Mouse (Mus musculus) urinary bladder, postnatal 36 days (tissue): Measurements from ENCODE around the gene Pde4d.

Experiments used
- DNase-seq, 2 experiments: peaks; one replicate each; pipeline ENCODE4 v3.0.0; 2022; ENCODE audit warnings: low spot score in 2 of 2, mixed read lengths in 1 of 2

Gene Pde4d

DNA sequence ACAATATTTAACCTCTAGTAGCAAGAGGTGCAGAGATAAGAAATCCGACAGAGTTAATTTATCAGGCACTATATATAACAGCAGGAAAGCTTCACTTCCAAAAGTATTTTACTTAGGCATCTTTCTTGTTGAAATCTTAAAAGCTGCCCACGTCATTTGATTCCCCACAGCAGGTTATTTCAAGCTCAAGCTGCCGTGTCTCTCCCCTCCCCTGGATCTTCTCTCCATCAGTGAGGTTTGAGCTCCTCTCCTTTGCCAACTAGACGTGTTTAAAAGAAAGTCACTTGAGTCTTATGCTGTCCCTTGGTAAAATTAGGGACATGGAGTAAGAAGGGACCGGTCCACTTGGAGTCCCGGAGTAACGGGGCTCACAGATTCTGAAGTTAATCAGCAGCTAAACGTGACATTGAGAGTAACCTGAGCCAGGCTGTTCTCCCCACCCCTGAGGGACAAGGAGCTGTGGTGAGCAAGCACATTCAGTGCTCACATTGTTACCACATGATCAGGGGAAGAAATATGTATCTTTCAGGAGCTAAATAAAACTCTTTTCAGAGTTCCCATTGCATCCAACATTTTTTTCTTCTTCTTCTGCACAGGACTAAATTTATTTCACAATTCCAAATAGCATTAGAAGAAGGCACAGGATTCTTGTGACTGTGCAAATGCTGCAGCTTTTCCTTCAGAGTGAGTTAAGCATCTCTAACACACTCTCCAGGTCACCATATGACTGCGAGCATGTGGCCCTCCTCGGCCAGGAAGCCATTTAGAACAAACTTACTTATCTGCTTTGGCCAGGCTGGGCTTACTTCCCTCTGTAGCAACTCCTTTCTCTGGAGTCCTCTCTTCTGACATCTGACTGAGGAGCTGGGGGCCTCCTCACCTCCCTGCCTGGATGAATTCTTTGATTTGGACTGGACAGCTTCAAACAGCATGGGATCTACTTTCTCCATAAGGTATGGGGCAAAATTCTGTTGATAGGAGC lies at the start of gene Pde4d:
TSS of gene Pde4d (plus strand) at position 833 of the 982 bp plus-strand sequence.
- DNase-seq, result no peak

DNA sequence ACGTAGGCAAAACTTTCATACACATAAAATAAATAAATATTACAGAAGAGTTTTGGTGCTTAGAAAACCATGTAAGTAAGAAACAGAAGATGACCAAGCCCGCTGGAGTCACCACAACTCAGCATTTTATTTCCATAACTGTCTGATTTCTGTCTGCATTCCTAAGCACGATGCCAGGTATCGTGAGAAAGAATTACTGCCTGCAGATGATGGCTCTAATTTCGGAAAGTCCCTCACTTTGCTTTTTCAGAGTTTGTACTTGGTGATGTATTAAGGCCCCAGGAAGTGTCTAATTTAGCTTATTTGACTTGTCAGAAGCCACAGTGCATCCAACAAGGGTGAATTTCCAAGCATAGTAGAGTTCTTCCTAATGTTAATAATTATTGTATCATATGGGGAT lies 46.6 kb upstream of the Pde4d start:
- no peak for DNase-seq

DNA sequence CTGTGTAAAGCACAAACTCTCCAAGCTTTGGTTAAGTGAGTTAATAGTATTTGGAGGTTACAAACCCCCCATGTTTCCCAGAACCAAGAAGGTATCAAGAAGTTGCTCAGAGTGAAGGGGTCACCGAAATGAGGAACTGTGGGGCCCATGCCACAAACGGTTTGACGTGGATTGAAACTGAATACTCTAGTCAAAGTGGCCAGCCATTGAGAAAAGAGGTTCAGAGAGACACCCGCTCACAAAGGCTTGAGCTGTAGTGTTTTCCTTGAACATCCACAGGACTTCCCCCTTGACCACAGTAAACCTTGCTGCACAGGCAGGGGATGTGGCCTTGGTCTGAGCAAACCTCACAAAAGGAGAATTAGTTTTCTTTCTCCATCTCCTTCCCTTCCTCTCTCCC lies 45.4 kb upstream of the Pde4d start:
- DNase-seq, result no peak

DNA sequence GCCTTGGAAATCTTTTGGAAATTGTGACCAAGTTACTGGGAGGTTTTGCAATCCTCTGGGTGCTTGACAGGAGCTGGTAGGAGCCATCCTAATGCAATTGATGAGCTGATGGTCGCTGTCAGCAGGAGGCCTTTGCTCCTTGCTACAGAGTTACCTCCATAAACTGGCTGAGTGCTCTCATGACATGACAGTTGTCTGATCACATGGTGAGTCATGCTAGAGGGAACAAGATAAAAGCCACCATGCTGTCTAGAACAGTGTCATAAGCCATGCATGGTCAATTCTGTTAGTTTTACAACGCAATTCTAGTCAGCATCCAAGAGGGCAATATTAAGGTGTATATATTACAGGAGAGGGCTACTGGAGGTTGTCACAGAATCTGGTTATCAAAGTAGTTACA lies 34.3 kb upstream of the Pde4d start:
- DNase-seq, result no peak

DNA sequence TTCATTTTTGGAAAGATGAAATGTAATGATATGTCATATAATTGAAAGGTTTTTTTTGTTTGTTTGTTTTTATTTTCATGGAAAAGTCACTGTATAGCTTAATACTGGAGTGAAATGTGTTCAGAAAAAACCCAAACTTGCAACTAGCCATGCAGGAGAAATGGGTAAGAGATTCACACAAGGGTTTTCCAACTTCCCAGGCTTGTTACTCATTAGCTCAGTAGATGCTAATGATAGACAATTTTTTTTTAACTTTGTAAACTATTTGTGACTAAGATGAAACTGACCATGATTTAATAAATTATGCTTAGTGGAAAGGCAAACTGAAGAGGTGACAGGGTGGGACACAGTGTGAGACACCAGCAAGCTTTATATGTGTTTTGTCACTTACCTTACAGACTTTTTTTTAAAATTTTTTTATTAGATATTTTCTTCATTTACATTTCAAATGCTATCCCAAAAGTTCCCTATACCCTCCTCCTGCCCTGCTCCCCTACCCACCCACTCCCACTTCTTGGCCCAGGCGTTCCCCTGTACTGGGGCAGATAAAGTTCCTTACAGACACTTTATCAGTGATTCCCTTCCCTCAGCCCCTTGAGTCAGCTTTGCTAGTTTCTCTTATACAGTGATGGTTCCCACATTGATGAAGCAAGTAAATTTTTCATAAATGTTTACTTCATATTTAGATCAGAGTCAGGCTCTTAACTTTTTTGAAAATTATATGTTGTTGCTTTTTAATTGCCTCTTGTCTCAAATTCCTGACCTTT lies 30.8 kb upstream of the Pde4d start:
- DNase-seq, result no peak

DNA sequence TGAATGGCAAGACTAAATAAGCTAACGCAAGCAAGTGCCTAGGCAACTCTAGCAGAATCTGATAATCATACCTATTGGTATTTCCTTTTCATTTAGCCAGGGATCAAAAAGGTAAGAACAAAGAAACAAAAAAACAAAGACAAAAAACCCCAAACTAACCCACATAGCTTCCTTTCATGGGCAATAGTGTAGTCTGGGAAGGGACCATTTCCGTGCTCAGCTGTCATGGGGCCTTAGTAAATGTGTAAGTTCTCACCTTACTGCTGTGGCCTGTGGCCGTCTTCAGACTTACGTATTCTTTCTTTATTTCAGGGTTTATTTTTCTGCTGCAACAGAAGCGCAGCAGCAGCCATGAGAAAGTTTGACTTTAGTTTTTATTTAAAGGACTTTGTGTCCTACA lies 23.4 kb upstream of the Pde4d start:
- DNase-seq, result no peak

DNA sequence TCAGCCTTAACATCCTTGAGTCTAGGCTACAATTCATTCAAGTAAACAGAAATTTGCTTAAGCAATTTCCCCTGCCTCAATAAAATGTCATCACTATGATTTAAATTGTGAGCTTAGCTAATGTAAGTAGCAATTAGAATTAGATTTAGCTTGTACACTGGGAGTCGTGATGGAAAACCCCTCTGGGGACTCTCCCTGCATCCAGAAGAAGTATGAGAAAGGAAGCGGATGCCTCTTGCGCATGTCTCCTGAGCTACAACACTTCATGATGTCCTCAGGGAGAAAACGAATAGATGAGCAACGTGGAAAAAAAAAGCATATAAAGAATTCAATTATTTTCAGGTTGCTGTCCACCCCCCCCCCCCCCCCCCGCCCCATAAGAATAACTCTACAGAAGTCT lies 20.9 kb upstream of the Pde4d start:
- no peak for DNase-seq

DNA sequence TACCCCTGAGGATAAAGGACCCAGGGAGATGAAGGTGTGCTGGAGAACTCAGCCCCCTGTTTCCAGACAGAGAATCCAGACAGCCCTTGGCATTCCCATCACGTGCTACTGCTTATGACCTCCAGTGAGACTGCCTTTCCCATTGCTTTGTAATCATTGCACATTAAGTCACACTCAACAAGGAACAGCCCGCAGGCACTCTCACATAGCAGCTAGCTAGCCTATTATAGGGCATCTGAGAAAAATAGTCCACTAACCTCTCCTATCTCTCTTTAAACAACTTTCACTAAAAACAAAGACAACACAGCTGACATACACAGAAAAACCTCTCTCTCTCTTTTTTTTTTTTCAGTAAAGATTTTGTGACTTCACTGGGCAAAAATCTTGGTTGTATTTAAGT lies 20.1 kb upstream of the Pde4d start:
- no peak for DNase-seq

DNA sequence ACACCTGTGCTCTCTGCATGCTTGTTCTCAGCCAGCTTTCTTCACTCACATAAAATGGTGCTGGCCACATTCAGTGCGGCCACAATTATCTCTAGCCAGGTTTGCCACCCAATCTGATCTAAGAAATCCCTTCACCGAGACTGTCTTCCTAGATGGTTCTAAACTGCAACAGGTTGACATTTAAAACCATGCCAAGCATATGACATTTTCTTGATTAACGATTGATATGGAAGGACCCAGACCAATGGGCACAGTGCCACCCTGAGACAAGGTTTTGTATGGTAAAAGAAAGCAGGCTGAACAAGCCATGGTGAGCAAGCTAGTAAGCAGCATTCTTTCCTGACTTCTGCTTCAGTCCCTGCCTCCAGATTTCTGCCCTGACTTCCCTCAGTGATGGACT lies 18.0 kb upstream of the Pde4d start:
- DNase-seq, result no peak

DNA sequence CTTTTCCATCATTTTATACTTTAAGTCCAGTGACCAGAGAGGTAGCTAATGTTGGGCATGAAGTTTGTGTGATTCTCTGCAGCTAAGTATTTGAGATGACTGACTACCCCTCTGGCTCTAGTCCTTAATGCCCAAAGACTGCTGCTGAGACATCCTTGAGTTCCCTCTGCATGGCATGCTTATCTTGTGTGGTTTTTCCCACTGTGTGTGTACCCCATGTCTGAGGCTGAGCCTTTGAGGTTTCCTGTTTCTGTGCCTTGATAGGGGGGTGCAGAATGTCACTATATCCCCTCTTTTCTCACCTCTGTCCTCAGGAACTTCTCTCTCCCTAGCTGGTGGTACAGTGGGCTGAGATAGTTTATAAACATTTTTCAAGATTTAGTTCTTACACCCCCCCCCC lies 14.1 kb upstream of the Pde4d start:
- no peak for DNase-seq

DNA sequence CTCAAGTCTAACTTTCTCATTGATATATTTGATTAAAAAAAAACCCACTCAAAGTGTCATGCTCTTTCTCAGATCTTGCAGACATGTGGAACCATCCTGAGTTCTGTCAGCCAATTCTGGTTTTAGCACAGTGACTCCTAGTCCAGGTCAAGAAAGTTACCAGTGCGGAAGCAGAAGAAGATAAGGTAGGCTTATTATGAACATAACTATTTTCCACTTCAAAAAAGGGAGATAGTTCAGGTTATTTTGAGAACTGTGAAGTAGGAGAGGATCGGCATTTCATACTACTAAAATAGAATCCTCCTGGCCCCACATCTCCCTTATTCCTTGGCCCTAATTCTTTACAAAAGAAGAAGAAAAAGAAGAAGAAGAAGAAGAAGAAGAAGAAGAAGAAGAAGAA lies 12.3 kb upstream of the Pde4d start:
- no peak for DNase-seq

DNA sequence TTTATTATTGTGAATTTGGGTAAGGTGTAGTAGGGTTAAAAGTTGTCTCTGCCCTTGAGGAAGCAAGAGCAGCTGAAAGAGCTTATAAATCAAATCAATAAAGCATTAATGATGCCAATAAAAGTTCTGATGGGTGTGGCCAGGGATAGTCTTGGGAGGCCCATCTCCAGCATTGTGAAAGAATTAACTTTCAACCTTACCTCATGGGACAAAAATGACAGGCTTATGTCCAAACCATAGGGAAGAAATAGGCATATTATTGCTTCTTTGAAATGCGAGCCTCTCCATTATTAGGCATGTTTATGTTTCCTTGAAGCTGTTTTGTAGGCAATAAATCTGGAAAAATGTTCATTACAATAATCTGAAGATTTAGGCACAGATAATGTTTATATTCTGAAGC lies 10.7 kb upstream of the Pde4d start:
- no peak for DNase-seq

DNA sequence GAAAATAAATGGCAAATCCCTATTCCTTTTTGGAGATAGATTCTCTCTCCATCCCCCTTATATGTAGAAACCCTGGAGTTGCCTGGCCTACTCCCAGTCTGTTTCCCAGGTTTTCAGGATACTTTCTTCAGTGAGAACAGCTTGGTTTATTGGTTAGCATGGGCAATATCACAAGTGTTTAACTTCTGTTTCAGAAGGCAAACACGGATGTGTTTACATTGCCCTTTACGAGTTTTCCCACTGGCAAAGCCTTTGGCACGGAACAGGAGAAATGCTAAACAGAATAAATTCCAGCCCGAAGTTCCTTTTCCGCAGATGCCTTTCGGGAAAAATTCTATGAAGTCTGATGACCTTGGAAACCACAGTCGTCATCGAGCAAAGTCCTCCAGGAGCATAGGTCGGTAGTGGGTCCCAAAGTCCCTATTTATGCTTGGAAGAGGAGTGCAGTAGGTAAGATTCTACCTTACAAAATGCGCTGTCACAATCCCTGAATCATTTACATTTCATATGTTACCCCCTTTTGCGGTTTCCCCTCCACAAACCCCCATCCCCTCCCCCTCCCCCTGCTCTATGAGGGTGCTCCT lies 1.3 kb upstream of the Pde4d start:
- DNase-seq, result no peak

DNA sequence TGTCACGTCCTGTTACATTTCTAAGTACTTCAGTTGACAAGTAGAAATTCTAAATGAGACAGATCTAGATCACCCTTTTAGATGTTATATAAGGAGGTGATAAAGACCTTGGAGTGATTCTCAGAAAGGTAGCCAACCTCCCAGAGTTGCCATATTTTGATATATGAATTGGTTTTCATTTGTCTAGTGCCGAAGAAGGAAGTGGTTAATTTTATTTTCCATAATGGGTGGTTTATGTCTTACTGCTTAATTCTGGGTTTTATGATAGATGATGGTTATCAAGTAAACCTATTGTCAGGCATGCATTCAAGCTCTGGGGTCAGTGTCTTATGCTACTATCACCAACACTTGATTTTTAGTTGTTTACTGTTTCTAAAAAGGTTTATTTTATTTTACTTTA lies 1.4 kb downstream of the Pde4d start:
- DNase-seq, result no peak

DNA sequence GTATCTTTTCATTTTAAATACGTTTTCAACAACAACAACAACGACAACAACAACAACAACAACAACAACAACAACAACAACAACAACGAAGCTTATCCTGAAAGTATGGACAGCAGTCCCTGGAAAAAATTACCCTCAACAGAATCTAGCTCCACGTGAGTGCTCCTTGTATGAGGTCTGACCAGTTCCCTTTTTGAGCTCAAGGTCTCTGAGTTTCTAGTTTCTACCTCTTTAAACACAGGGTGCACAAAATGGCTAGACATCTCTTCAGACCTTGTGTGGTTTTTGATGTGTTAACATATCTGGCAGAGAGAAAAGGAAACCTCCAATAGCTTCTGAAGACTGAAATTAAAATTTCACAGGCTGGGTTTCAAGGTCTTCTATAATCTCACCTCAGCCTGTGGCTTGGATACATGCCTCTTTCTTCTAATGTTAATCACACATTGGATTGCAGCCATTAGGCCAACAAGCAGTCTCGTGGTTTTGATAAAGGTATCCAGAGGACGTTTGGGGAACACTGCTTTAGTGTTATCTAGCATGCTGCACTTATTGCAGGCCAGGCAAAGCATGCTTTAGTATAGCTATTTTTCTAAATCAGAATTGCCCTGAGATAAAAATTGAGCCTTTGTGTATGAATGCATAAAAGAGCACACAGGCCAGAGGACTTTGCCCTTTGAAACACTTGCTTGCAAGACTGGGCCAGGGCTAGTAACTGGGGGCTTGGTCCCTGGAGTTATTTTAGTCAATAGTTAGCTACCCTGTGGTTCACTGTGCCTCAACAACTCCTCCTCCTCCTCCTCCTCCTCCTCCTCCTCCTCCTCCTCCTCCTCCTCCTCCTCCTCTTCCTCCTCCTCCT lies 3.5 kb downstream of the Pde4d start:
- no peak for DNase-seq

DNA sequence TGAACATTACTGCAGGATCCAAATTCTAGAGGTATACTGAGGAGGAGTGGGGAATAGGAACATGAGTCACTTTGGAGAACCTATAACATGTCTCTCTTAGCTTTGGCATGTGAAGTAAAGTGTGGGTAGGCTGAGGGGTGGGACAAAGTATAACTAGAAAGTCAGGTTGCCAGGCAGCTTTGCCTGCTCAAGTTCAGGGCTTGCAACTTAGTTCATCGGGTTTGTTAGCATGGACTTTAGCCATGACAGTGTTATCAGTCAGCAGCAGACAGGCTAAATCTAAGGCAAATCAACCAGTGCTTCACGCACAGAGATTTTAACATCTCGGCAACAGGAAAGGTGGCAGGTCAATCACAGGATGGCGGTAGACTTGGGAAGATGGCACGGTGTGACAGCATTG lies 12.8 kb downstream of the Pde4d start:
- no peak for DNase-seq

DNA sequence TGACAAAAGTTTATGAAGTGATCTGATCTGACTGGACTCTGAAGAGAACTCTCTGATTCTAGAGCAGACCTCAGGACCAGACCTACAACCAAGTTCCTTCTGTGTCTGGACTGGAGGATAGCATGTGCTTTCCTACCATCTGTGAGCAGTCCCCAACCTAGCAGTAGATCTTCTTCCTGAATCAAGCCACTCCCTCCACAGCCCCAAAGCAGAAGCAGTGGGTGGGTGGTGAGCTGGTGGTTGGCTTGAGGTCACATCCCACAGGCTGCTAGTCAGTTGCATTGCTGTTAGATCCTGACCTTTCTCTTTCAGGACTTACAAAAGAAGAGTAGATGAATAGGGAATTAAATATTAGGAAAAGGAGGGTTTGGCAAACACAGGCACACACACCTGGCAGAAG lies 16.0 kb downstream of the Pde4d start:
- DNase-seq, result no peak

DNA sequence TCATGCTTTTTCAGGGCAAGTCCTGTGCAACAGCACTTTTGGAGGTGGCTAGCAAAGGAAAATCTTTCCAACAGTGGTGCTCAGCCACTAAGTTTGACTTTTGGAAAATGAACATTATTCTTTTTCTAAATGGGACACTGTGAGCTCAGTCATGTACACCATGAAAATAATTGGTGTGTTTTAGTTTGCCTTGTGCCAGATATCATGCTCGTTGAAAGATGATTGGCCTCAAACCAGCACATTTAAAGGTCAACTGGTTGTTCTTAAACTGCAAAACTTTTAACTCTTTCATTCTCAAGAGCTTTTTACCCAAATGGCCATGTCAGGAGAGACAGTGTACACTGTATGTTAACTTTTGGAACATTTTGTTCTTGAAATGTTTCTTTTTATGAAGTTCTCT lies 17.3 kb downstream of the Pde4d start:
- no peak for DNase-seq

DNA sequence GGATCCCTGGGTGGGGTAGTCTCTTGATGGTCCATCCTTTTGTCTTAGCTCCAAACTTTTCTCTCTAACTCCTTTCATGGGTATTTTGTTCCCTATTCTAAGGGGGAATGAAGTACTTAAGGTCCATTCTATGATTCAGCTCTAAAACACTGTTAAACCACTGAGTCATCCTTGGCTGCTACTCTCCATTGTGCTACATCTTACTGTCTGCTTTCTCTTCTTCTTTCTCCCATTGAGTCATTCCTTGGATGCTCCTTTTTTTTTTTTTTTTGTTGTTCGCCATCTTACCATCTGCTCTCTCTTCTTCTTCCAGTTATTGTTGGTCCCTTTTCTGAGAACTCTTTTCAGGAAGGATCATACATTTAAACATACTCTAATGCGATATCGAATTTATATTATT lies 30.7 kb downstream of the Pde4d start:
- no peak for DNase-seq

DNA sequence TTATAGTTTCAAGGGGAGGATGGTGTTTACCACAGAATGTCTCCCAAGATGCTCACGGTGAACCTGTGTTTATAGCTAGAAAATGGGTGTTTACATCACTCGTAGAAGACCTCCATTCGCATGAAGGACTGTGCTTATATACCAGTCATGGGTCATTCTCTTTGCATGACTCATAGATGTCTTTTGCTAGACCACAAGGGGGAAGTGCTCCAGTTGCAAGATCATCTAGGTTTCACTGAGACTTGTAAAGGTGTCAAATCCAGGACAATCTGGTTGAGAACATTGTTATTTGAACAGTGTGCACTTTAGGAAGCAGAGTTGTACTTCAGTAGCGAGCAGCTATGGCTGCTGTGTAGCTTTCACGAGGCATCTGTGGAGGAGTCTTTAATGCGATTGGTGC lies 35.3 kb downstream of the Pde4d start:
- no peak for DNase-seq

DNA sequence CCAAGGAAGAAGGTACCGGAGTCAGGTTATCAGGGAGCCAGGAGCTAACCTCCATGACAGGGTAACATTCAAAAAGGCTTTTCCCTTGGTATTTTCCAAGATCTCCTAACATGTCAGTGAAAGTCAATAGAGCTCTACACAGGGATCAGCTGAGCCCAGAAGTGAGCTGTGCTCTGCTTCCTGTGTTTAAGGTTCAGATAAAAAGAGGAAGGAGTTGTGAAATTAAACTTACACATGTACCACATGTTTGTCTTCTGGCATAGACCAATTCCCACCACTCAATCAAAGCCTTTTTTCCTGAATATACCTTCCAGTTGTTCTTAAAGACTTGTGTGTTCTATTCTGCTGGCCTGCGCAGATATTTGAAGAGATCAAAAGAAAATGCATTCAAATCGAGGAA lies 37.3 kb downstream of the Pde4d start:
- DNase-seq, result no peak

DNA sequence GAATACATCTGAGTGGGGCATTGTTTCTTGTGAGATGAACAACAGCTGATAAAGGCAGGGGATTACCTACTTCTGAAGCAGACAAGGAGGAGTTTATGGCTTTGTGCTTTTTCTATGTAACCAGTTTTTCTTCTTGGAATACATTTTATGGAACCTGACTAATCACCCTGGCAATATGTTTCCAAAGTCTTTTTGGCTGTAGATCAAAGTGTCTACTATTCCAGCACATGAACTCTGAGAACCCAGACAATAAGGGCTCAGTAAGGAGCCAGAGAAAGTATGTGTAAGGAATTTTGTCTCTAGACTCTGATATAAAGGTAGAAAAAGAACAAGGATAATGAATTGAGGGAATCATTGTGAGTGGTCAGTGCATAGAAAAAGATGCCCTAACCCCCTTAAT lies 40.1 kb downstream of the Pde4d start:
- no peak for DNase-seq
